Mouse (Mus musculus) megakaryocyte, embryonic 14.5 days (primary cell): ENCODE measurements at regions not wholly inside any gene's neighbourhood (a gene's known extent, or its start where the extent isn't known, plus 50 kb on each side); places are given as distances from the start of the nearest gene placed in this dataset.

ENCODE experiments used
- FLI1 ChIP-seq: IDR thresholded peaks from 2 replicates; pipeline ENCODE4 v1.6.1; 2012; ENCODE audit warnings: low read length, inconsistent platforms, mixed read lengths
- GATA1 ChIP-seq: IDR thresholded peaks from 3 replicates; pipeline ENCODE4 v1.6.1; 2012; ENCODE audit warnings: mixed read lengths, low read length, inconsistent platforms, borderline replicate concordance

DNA sequence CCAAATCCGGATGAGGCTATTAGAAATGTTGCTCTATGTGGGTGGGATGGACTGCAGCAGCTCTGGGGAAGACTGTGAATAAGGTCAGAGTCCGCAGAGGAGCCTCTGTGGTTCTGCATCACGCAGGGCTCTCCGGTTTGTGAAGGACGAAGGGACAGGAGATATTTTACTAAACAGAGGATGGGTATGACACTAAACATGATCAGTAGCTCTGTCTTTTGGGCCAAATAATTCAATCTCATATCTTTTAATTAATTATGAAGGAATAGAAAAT, 480.5 kb downstream of the Hace1 start:
- TF ChIP-seq GATA1 = no peak
- no peak for TF ChIP-seq FLI1
